Mouse (Mus musculus): ENCODE data around the gene Il4. TPM values are rescaled to one million over a fixed set of nuclear protein-coding genes. Genes with fewer than 3 reads are reported as not detected.

The Il4 gene
- total RNA-seq (2021), result not detected
- long read RNA-seq, experiment 1, result 0 reads
- long read RNA-seq, experiment 2, result 0 reads

DNA sequence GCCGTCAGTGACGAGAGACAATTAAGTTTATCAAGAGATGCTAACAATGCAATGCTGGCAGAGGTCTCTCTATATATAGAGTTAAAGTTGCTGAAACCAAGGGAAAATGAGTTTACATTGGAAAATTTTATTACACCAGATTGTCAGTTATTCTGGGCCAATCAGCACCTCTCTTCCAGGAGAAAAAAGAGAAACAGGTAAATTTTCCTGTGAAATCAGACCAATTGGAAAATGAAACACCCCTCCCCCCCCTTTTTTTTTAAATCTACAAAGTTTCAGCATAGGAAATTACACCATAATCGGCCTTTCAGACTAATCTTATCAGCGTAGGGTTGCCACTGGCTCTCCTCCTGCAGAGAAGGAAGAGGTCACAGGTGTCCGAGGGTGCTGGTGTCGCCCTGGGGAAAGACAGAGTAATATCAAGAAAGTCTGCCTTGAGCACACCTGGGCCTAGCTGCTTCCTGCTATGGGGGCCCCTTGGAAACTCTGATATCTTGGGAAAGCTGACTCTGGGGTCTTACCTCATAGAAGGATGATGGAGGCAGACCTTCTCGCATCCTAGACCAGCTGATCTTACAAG lies at the start of gene Il4:
Il4 (minus strand) TSS at position 51 of the 580 bp plus-strand sequence.
- DNase-seq, result no peak
- intact Hi-C loops (cut with DNase I), result no loop called here

GRCm38 (mm10) chr11:53664091-53664490 lies 45.6 kb upstream of the Il4 start:
- intact Hi-C loops (cut with DNase I), result no loop called here
- no peak for DNase-seq

GRCm38 (mm10) chr11:53662794-53663674 lies 44.6 kb upstream of the Il4 start:
- DNase-seq, result no peak
- intact Hi-C loops (cut with DNase I), result no loop called here

DNA sequence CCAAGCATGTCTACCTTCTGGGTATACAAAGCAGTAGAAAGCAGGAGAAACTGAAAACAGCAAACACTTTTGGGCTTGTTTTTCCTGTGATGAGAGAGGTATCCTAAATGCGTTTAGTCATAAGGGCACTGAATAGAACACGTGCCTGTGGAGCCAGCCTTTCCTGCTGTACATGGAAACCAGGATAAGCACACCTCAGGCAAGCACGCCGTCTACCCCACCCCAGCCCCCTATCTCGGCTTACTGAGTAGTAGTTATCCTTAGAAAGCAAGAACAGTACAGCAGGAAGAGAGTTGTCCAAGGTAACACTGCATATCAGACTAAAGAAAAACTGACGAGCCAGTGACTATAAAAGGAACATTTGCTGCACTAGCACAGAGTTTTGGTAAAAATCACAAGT lies 39.4 kb upstream of the Il4 start:
- no peak for DNase-seq
- intact Hi-C loops (cut with DNase I), result no loop called here

DNA sequence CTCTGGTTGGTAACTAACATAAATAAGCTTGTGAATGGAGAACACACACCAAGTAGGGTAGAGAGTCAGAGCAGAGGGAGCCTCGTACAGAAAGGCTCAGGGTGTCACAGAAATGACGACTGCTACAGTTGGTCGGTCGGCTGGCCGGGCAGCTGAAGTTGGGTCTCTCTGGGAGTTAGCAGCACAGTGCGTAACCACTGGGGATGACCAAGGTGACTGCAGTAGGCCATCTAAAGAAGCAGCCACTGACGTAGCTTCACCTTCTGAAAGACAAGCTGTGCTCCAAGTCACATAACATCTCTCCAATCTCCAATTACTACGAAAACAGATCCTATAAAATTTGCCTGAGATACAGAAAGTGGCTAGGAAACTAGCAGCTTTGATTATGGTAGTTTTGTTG lies 38.9 kb upstream of the Il4 start:
- intact Hi-C loops (cut with DNase I), result no loop called here
- no peak for DNase-seq

DNA sequence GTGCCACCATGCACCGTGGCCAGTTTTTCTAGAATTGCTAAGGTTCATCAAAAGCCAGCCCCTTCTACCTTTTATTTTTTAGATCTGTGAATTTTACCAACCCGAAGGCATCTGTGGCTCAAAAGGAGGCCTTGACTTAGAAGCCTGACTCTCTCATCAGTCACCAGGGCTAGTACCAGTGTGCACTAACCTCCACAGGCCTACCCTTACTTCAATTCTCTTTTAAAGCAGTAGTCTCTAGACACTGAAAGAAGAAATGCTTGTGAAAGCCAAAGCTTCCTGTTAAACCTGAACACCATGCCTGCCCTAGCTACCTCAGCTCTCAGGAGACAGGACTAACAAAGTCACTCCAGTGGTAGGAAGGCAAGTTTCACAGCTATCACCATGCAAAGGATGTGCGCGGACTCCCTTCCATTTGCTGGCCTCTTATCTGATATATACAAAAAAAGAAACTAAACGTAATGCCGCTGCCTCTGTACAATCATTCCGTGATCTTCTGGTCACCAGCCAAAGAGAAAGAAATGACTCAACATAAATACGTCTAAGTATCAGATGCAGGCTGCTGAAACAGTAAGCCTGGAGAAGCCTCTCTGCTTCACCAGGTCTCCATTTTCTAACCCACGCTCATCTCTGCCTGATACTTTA lies 38.2 kb upstream of the Il4 start:
- intact Hi-C loops (cut with DNase I), result no loop called here
- DNase-seq, result no peak

DNA sequence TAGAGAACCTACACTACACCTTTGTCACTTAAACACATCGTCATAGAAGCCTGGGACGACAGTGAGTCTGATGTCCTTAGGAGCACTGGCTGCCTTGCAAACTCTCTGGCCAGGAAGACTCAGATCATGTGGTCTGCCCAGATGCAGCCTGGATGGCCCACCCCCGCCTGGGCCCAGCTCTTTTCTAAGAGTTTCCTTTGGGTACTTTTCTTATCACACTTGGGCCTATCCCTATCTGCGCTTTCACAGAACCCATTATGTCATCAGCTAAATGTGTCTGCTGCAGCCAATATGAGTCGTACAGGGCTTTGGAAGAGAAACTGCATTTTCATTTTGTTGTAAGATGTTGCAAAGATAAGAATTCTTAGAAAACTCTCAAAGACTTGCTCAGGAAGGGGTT lies 36.6 kb upstream of the Il4 start:
- DNase-seq, result no peak

GRCm38 (mm10) chr11:53652427-53652826 lies 34.0 kb upstream of the Il4 start:
- DNase-seq, result no peak
- intact Hi-C loops (cut with DNase I), result no loop called here

More for the DNA sequence above, 36.6 kb upstream of the Il4 start:
- intact Hi-C loops (cut with DNase I), result no loop called here

DNA sequence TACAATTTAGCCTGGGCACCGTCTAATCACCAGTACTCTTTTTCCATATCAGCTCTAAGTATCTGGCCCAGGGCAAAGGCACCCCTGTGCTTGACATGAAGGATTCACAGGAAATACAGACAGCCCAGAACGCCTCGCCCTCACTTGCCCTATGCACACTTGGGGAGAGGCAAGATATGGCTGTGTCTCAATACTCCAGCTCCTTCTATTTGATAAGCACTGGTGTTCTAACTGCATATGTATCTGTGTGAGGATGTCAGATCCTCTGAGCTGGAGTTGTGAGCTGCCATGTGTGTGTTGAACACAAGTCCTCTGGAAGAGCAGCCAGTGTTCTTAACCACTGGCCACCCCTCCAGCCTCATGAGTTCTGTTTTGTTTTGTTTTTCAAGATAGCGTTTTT lies 33.0 kb upstream of the Il4 start:
- no peak for DNase-seq
- intact Hi-C loops (cut with DNase I), result no loop called here

DNA sequence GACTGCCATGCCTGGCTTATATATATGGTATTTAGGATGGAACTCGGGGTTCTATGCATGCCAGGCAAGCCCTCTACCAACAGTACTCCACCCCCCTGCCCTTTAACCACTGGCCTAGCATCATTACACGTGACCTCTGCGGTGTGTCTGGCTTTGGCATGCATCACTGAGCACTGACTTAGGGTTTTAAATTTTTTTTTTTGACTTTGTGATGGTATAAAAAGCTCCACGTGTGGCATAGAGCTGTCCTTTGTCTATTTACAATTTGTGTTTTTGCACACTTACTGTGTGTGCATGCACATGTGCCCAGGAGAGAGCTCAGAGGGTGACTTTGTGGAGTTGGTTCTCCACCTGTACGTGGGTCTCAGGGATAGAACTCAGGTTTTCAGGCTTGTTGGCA lies 25.5 kb upstream of the Il4 start:
- intact Hi-C loops (cut with DNase I), result no loop called here
- DNase-seq, result no peak

DNA sequence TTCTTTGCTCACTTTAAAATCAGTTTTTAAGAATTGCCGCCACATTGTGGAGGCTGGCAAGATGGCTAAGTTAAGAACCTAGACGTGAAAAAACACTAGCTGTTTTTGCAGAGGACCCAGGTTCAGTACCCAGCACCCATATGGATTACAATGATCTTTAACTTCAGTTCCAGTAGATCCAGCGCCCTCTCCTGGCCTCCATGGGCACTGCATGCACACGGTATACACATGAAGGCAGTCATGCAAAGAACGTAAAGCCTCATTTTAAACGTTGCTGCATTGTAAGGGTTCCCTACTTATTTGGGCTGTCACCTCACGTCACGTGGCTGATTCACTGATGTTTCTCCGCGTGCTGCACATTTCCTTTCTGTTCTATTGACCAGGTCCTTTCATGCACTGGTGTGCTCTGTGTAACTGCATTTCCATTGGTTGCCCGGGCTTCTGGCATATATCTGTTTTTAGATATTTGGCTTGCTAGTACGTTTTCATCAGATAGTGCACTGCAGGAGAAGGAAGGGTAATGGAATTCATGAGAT lies 24.3 kb upstream of the Il4 start:
- no peak for DNase-seq
- intact Hi-C loops (cut with DNase I), result no loop called here

GRCm38 (mm10) chr11:53637803-53638260 lies 19.4 kb upstream of the Il4 start:
- intact Hi-C loops (cut with DNase I), result no loop called here
- no peak for DNase-seq

DNA sequence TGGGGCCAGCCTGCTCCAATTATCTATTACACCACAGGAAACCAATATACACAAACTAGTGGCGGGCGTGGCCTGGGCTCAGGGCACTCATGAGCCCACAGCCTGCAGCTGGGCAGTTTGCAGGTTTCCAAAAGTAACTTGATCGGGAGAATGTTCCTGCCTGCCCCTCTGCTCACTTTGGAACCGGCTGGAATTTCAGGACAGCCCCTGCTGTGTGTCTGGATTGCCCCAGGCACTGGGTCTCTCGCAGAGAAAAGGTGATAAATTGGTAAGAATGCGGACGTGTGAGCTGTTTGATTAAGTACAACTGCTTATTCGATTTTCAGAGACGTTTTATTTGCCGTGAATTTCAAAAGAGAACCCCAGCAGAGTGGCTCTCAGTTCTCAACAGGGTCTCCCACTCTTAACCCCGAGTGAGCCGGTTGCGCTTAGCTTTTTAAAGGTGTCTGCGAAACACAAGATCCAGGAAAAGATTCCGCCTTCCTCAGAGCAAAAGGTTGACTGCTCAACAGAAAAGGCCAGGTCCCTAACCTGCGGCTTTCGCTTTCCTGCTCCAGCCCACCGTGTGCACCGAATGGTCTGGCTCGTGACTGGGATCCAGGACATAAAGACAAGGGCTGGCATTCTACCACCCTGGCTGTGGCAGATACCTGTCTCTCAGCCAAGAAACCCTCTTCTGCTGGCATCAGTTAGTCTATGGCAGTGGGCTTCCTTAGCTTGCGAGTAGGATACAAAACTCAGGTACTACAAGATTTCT lies 18.8 kb upstream of the Il4 start:
- DNase-seq, result no peak
- intact Hi-C loops (cut with DNase I), result no loop called here

DNA sequence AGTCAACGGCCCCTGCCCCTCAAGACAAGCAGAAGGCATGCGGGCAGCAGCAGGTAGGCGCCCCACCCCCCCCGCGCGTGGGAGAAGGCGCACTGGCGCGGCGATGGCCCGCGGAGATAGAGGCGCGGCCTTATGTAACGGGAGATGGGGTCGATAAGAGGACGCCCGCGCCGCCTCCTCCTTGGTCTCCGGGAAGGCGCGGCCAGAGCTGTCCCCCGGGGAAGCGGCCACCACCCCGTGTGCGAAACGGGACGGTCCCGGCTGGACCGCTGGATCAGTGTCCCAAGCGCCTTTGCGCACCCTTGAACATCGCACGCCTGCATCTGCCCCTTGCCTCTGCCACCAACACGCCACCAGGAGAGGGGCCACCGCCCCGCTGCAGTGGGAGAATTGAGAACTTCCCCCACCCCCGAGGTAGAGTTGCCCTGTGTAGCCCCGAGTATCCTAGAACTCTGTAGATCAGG lies 17.7 kb upstream of the Il4 start:
- intact Hi-C loops (cut with DNase I), result no loop called here
- DNase-seq, result no peak

- intact Hi-C loops (cut with DNase I), result no loop called here
Measured at GRCm38 (mm10) chr11:53635590-53636182, 17.2 kb upstream of the Il4 start.

DNA sequence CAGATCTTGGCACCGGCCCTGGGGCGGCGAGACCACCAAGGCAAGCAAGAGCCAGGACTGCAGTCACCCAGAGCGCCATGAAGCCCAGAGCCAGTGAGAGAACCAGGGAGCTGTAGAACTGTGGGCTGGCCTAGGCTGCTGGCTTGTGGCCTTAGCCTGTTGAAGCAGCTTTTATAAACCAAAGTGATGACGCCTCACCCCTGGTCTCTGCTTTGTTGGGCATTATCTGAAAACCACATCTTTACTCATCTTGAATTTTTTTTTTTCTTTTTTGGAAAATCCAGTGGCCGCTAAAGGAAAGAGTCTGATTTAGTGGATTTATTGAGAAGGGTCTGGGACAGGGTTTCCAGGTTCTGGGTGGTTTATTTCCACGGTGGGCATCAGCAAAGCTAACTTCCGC lies 16.1 kb upstream of the Il4 start, which contains the start of gene Il13:
Il13 (minus strand) TSS at position 147 of the 400 bp plus-strand sequence.
- intact Hi-C loops (cut with DNase I), result no loop called here
- no peak for DNase-seq

More at GRCm38 (mm10) chr11:53635590-53636182, 17.2 kb upstream of the Il4 start:
- DNase-seq, result no peak

GRCm38 (mm10) chr11:53633644-53634043 lies 15.2 kb upstream of the Il4 start:
- intact Hi-C loops (cut with DNase I), result no loop called here
- DNase-seq, result no peak

GRCm38 (mm10) chr11:53632122-53632733 lies 13.8 kb upstream of the Il4 start:
- intact Hi-C loops (cut with DNase I), result no loop called here
- DNase-seq, result no peak

GRCm38 (mm10) chr11:53627859-53628258 lies 9.4 kb upstream of the Il4 start:
- intact Hi-C loops (cut with DNase I), result loop anchor here (2.0 kb wide), 1 partner anchor 157 kb away; the partner anchor contains the start of gene Gm9837
- peak in 1 of 2 experiments; percentile 58 for DNase-seq
